Mouse (Mus musculus) neural tube, embryonic 14.5 days (tissue): ENCODE data around the gene Fam229a. TPM values are rescaled to one million over a fixed set of nuclear protein-coding genes. Genes with fewer than 3 reads are reported as not detected.
A peak's percentile ranks its signal among the peaks of the same experiment; 100 is the strongest.

Experiments
- ATAC-seq: fragments of 200-750 bp; cut with Nextera tagmentation; 2 replicates; pipeline ENCODE4 v1.8.0; 2017; ENCODE audit warnings: low read depth, mild to moderate bottlenecking, moderate TSS enrichment, moderate library complexity
- H3K27ac ChIP-seq: fragments of 300-500 bp; sonication (generic); 2 replicates; pipeline ENCODE4 v1.5.1; 2014; ENCODE audit warnings: low read depth, mild to moderate bottlenecking, control low read depth, low read length, moderate library complexity, mixed read lengths
- H3K27me3 ChIP-seq: fragments of 300-500 bp; sonication (generic); 2 replicates; pipeline ENCODE4 v1.6.1; 2014; ENCODE audit warnings: low read length; ENCODE audit not compliant: control insufficient read depth, insufficient read depth
- H3K36me3 ChIP-seq: fragments of 300-500 bp; sonication (generic); 2 replicates; pipeline ENCODE4 v1.6.1; 2014; ENCODE audit warnings: low read length, mixed read lengths; ENCODE audit not compliant: control insufficient read depth, insufficient read depth
- H3K4me1 ChIP-seq: fragments of 300-500 bp; sonication (generic); 2 replicates; pipeline ENCODE4 v1.6.1; 2014; ENCODE audit warnings: low read length; ENCODE audit not compliant: control insufficient read depth, insufficient read depth
- H3K4me2 ChIP-seq: fragments of 300-500 bp; sonication (generic); 2 replicates; pipeline ENCODE4 v1.6.1; 2014; ENCODE audit warnings: mild to moderate bottlenecking, low read depth, low read length, control low read depth
- H3K4me3 ChIP-seq: fragments of 300-500 bp; sonication (generic); 2 replicates; pipeline ENCODE4 v1.5.1; 2014; ENCODE audit warnings: low read depth, low read length, control low read depth, mixed read lengths
- H3K9ac ChIP-seq: fragments of 300-500 bp; sonication (generic); replicated peaks from 2 replicates; pipeline ENCODE4 v1.6.1; 2014; ENCODE audit warnings: low read depth, mild to moderate bottlenecking, control low read depth, low read length, mixed read lengths
- H3K9me3 ChIP-seq: fragments of 300-500 bp; sonication (generic); 2 replicates; pipeline ENCODE4 v1.6.1; 2016; ENCODE audit warnings: low read length; ENCODE audit not compliant: control insufficient read depth
- WGBS: fragments of 180-500 bp; shearing (Covaris S2); extraction: QIAGEN DNeasy Blood & Tissue Kit; methylation state at CpG from one replicate; pipeline ENCODE4 v1.1.7; 2014; 5-methylcytosine and 5-hydroxymethylcytosine counted together
- polyA plus RNA-seq: library from polyadenylated mRNA; unstranded; fragments of >200 nt; fragmentation: Nextera tagmentation; extraction: Ambion mirVana; gene quantifications from 2 replicates; pipeline ENCODE4 v1.2.1, GENCODE M21; 2014

The Fam229a gene
- polyA plus RNA-seq, 1 experiment from 2014 or later = 0.64 TPM

GRCm38 (mm10) chr4:129502327-129502888 is 11.4 kb downstream of the Fam229a start:
- Histone ChIP-seq H3K4me2 (no peak overlapping the region), H3K36me3 (no peaks in the 10 kb centered on the region), H3K27me3 (no peaks in the 10 kb centered on the region), H3K9ac (no peak overlapping the region), H3K27ac (no peak overlapping the region), H3K9me3 (no peaks in the 10 kb centered on the region), H3K4me1 (no peaks in the 10 kb centered on the region), H3K4me3 (no peak overlapping the region)
- ATAC-seq = no peak
- WGBS = 78% methylated on average over 9 of the region's 9 CpGs

DNA sequence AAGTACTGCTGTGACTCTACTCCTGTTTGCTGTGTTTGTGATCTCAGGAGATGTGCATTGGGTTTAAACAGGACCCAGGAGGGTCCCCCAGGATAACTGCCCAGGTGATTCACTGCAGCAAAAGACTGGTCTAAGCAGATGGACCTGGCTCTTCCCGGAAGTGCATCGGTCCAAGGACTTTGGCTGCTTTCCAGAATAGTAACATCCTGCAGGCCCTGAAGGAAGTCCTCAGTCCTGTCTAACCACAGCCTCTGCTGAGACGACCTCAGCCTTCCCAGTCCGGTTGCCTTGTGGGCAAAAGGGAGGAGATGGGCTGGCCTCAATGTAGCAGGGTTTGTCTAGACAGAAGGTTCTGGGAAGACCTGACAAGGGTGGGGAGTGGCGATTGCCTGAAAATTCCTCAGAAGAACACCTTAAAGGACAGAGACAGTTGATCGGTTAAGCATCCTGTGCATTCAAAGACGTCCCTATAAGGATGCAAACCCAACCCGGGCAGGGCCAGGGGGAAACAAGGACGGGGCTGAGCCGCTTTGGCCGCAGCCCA is 12.0 kb downstream of the Fam229a start:
- WGBS = 80% methylated on average over 11 of the region's 11 CpGs
- Histone ChIP-seq H3K27ac (no peak overlapping the region), H3K4me1 (no peaks in the 10 kb centered on the region), H3K4me3 (no peak overlapping the region), H3K36me3 (no peaks in the 10 kb centered on the region), H3K4me2 (no peak overlapping the region), H3K9ac (no peak overlapping the region), H3K9me3 (no peaks in the 10 kb centered on the region), H3K27me3 (no peaks in the 10 kb centered on the region)
- no peak for ATAC-seq

GRCm38 (mm10) chr4:129505511-129505910 is 14.5 kb downstream of the Fam229a start:
- Histone ChIP-seq H3K9me3 (no peaks in the 10 kb centered on the region), H3K36me3 (no peaks in the 10 kb centered on the region), H3K27ac (no peak overlapping the region), H3K4me3 (no peak overlapping the region), H3K27me3 (no peaks in the 10 kb centered on the region), H3K4me1 (0 out of 2 replicates have a peak, but pooled peaks cover 7% of the 10 kb centered on the region), H3K9ac (no peak overlapping the region), H3K4me2 (no peak overlapping the region)
- WGBS = 71% methylated on average over 3 of the region's 3 CpGs
- no peak for ATAC-seq

DNA sequence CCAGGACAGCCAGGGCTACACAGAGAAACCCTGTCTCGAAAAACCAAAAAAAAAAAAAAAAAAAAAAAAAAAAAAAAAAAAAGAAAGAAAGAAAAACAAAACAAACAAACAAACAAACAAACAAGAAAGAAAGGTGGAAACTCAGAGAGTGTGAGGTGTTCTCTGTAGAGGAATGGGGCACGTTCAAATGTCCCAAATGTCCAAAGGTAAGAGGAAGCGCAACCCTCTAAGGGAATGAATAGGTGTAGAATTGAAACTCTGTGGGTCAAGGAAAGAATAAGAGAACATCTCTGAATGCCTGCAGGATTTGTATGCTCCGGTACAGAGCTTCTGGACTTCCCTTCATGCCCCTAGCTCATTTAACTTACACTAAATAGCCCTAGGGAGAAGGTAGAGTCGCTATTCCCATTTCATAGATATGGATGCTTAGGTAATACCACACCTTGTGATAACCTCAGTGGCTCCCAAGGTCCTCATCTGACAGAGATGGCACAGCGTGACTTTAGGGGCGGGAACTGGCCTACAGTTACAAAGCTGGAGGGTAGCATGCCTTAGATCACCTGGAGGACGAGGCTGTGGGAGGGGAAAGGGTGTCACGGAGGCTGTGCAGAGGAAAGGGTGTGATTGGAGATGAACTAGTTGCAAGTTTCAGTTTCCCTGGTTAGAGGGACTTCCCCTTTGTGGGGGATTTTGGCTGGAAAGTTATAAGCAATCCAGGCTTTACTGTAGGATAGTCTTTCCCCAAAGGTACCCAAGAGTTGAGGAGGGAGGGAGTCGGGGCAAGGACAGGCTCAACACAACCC is 16.6 kb downstream of the Fam229a start:
- WGBS = 70% methylated on average over 9 of the region's 10 CpGs

GRCm38 (mm10) chr4:129508237-129508515 is 17.2 kb downstream of the Fam229a start:
- no peak for ATAC-seq
- WGBS = 75% methylated on average over 3 of the region's 3 CpGs

More for the DNA sequence above, 16.6 kb downstream of the Fam229a start:
- no peaks in the 10 kb centered on the region for H3K36me3 ChIP-seq
- H3K9ac ChIP-seq = no peak overlapping the region
- H3K4me1 ChIP-seq = 0 out of 2 replicates have a peak, but pooled peaks cover 10% of the 10 kb centered on the region
- no peaks in the 10 kb centered on the region for H3K27me3 ChIP-seq
- no peak overlapping the region for H3K4me2 ChIP-seq
- no peak overlapping the region for H3K27ac ChIP-seq
- ATAC-seq = no peak
- H3K4me3 ChIP-seq = no peak overlapping the region
- H3K9me3 ChIP-seq = no peaks in the 10 kb centered on the region

DNA sequence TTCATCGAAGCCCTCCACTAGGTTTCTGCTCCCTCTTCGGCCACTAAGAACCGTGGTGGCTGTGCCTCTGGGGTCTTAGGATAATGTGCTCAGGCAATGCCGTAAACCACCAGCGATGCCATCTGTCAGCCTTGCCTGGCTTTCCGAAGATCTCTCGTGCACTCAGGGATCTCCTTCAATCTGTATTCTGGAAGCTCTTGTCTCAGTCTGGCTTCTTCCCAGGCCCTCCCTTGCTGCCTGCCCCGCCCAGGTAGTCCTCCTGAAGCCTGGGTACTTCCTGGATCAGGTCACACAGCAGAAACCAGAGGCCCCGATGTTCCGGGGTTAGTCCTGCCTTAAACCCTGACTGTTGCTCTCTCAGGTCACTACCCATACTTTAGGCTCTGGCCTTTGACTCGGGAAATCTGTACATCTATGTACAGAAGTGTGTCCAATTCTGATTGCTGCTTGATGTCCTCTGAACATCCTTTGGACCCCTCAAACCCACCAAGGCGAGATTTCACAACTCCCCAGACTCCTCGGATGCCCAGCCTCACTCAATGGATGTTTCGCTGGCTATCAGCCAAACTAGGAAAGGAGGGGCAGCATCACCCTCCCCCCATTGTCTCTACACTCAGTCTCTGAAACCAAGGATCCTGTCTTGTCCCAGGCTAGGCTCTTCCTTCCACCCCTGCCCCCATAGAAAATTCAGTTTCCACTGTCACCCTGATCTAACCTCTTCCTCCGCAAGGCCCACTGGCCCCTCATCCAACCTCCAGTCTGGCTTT is 18.0 kb downstream of the Fam229a start:
- Histone ChIP-seq H3K9ac (no peak overlapping the region), H3K9me3 (no peaks in the 10 kb centered on the region), H3K4me1 (0 out of 2 replicates have a peak, but pooled peaks cover 10% of the 10 kb centered on the region), H3K36me3 (no peaks in the 10 kb centered on the region), H3K4me2 (no peak overlapping the region), H3K27ac (no peak overlapping the region), H3K4me3 (no peak overlapping the region), H3K27me3 (no peaks in the 10 kb centered on the region)
- WGBS = 54% methylated on average over 15 of the region's 15 CpGs
- ATAC-seq = no peak

More at GRCm38 (mm10) chr4:129508237-129508515, 17.2 kb downstream of the Fam229a start:
- Histone ChIP-seq H3K4me3 (no peak overlapping the region), H3K9me3 (no peaks in the 10 kb centered on the region), H3K9ac (no peak overlapping the region), H3K4me2 (no peak overlapping the region), H3K27ac (no peak overlapping the region), H3K36me3 (no peaks in the 10 kb centered on the region), H3K27me3 (no peaks in the 10 kb centered on the region), H3K4me1 (0 out of 2 replicates have a peak, but pooled peaks cover 10% of the 10 kb centered on the region)

GRCm38 (mm10) chr4:129509650-129510049 is 18.7 kb downstream of the Fam229a start:
- Histone ChIP-seq H3K27me3 (no peaks in the 10 kb centered on the region), H3K4me1 (0 out of 2 replicates have a peak, but pooled peaks cover 10% of the 10 kb centered on the region), H3K4me2 (no peak overlapping the region), H3K36me3 (no peaks in the 10 kb centered on the region), H3K9me3 (no peaks in the 10 kb centered on the region), H3K4me3 (no peak overlapping the region), H3K27ac (no peak overlapping the region), H3K9ac (no peak overlapping the region)
- whole genome bisulfite sequencing = 73% methylated on average over 3 of the region's 3 CpGs
- ATAC-seq = no peak

DNA sequence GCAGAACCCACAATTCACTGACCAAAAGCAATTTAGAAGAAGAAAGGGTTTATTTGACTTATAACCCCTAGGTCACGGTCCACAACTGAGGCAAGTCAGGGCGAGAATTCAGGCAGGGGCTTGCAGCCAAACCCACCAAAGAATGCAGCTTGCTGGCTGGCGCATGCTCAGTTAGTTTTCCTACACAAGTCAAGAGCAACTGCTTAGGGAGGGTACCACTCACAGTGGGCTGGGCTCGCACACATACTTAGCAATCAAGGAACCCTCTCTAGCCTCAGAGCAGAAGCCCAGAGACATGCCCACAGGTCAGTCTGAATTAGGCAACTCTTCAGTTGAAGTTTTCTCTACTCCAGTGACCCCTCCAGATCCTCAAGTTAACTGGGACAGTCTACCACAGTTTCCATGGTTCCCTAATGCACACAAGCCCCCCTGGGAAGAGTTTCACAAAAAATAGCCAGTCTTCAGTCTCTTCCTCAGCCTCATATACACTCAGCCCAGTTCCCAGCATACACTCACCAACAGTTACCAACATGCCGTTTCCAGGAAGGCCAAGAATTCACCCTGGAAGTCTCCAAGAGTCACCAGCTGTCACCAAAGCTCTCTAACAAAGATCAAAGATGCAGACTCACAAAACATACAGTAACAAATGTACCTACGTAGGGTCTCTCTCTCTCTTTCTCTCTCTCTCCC is 19.9 kb downstream of the Fam229a start:
- ATAC-seq = no peak
- H3K27me3 ChIP-seq = no peaks in the 10 kb centered on the region
- H3K27ac ChIP-seq = peak overlapping the region; percentile 58; the same call in 1 of the 2 replicates
- H3K9ac ChIP-seq = no peak overlapping the region
- no peak overlapping the region for H3K4me2 ChIP-seq
- H3K4me1 ChIP-seq = peaks cover 12% of the 10 kb centered on the region; the same call in 1 of the 2 replicates
- no peaks in the 10 kb centered on the region for H3K36me3 ChIP-seq
- WGBS = 31% methylated on average over 6 of the region's 6 CpGs
- H3K4me3 ChIP-seq = no peak overlapping the region
- H3K9me3 ChIP-seq = no peaks in the 10 kb centered on the region
